Mouse (Mus musculus) urinary bladder, postnatal 14 days (tissue): ENCODE results near the gene Hivep1.

Experiments
- DNase-seq: peaks from one replicate; pipeline ENCODE4 v3.0.0; 2021; ENCODE audit warnings: low spot score

Hivep1 gene

GRCm38 (mm10) chr13:42113601-42114000 lies 61.8 kb downstream of the Hivep1 start:
- DNase-seq: no peak

DNA sequence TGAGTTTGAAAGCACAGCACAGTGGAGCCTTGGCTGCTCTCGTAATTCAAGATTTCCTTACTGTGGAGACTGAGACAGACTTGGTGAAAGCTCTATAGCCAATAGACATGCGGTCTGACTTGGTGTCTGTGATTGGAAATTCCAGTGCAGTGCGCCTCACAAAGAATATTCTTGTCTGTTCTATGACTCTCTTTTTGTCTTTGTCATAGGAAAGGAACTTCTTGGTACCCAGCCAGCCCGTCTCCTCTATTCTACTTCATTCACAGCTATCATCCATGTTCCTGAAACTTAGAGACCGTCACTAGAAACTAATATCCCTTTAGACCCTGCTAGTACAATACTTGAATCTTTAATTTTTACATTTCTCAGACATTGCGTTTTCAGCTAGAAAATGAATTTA lies 64.5 kb downstream of the Hivep1 start:
- DNase-seq: no peak

- DNase-seq: no peak
These were observed 67.2 kb downstream of the Hivep1 start for GRCm38 (mm10) chr13:42119062-42119461.

GRCm38 (mm10) chr13:42121106-42121776 lies 69.4 kb downstream of the Hivep1 start:
- no peak for DNase-seq

- no peak for DNase-seq
These were observed 70.2 kb downstream of the Hivep1 start for GRCm38 (mm10) chr13:42121777-42122682.

DNA sequence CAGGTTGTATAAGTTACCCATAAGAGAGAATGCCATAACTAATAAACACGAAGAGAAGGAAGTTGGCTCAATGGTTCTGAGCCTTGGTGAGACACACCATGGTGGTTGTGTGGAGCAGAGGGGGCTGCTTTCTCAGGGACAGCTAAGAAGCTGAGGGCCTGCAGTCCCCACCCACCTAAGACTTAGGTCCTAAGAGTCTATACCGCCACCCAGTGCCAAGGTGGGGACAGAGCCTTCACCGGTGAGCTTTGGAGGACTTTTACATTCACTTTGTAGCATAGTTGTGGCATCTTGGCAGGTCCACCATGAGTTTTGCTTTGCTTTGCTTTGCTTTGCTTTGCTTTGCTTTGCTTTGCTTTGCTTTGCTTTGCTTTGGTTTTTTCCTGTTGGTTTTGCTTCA lies 92.8 kb downstream of the Hivep1 start:
- no peak for DNase-seq

DNA sequence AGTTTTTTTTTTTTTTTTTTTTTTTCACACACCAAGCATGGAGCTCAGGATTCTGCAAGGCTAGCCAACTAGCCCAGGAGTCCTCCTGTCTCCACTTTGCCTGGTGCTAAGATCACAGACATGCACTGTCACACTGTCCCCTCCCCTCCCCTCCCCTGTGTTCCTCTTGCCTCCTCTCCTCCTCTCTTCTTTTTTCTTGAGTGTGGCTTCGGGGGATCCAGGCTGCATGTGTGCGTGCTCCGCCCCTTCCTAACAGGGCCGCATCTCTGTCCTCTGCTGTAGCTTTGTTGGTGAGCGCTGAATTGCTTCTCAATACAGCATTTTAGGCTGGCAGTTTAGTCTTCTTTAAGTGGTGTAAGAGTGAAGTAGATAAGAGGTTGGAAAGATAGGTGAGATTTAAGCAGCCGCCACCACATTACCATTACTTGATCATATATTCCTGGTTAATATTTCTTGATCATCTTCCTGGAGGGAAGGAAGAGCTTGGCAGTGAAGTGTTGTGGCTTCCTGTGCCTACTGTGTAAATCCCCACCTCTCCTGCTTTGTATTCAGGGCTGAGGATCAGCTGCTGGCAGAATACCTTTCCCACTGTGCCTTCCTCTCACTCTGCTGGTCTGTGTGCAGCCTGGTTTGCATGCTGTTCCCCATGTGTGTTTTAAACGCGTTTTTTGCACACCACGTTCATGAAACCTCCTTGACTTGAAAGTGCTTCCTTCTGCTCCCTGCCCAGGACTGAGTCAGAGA lies 97.7 kb downstream of the Hivep1 start:
- DNase-seq: no peak

- no peak for DNase-seq
These were observed 98.2 kb downstream of the Hivep1 start for GRCm38 (mm10) chr13:42150072-42150450.

GRCm38 (mm10) chr13:42150462-42151127 lies 98.8 kb downstream of the Hivep1 start:
- DNase-seq: no peak

DNA sequence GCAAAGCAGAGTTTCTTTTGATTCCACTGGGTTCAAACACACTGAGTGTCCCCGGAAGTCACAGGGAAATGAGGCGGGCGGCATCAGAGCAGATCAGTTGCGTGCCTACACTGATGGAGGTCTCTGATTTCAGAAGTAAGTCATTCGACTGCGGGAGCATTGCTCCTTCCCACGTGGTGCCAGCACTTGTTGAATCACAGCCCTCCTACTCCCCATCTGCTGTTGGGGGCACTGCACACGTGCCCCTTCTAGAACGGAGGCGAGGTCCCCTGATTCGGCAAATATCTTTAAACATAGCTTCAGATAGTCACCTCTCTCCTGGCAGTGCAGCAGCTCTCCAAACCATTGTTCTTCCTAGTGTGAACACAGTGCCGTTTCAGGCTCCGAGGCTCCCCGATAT lies 106.4 kb downstream of the Hivep1 start:
- DNase-seq: no peak

- DNase-seq: no peak
These were observed 107.8 kb downstream of the Hivep1 start for GRCm38 (mm10) chr13:42159416-42160185.

GRCm38 (mm10) chr13:42170802-42171201 lies 119.0 kb downstream of the Hivep1 start:
- no peak for DNase-seq

- DNase-seq: peak; percentile 33
These were observed 123.1 kb downstream of the Hivep1 start for GRCm38 (mm10) chr13:42174827-42175420.

- DNase-seq: no peak
These were observed 130.8 kb downstream of the Hivep1 start for GRCm38 (mm10) chr13:42182635-42183034.

DNA sequence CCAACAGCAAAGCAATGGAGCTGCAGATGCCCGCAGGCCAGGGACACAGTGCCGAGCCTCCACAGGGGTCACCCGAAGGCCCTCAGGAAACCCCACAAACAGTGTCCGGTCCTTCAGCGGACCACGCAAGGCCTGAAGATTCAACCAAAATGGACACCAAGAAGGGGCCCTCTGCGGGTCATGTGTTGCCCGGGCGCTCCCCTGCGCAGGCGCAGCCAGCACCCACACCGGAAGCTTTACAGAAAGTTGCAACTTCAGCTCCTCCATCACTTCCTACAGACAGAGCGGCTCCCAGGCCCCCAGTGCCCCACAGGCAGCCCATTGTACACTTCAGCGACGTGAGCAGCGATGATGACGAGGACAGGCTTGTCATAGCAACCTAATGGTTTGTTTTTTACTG lies 132.3 kb downstream of the Hivep1 start:
- DNase-seq: no peak

DNA sequence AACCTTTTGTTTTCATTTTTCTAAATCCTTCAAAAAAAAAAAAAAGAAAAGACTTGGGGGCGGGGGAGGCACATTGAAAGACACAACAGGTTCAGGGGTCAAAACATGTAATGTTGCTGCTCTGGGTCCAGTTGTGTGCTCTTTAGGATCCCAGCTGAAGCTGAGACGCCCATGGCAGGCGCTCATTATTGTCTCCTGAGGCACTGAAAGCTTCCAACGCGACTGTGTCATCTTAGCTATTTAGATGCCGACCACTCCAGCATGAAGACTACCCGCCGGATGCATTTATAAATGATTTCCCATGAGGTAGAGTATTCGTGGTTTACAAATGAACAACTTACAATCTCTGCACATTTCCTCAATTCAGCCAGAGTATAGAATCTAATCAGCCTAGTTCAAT lies 141.2 kb downstream of the Hivep1 start:
- no peak for DNase-seq

DNA sequence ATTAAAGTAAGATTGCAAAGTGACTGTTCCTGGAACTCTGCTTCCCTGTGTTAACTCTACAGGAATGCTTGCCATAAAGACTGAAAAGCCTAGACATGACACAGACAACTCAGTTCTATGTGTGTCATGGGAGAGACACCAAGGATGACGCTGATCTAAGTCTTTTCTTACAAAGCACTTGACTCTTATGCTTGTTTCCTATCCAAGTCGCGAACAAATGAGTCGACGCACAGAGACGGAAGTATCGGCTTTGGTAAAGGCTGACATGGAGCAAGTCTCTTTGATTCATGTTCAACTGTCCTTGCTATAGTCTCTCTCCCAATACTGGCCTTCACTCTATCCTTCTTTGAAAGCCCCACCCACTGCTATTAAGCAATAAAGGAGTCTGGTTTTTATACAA lies 143.8 kb downstream of the Hivep1 start:
- DNase-seq: no peak

- no peak for DNase-seq
These were observed 145.8 kb downstream of the Hivep1 start for GRCm38 (mm10) chr13:42197656-42198055.

DNA sequence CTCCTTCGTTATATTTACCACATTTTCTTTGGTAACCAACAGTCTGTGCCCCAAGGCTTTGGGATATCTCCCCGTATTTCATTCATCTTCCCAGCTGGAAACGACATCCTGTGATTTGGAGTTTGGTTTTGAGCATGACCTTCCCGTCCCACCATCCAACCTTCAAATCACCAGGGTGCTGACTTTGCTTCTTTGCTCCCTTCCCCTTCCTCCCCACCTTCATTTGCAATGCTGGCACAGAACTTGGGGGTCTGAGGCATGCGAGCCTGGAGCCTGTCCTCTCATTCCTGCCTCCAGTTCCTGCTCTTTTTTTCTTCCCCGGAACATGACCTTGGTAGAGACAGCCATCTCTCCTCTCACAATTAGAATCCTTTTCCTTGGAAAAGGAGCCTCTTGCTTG lies 161.7 kb downstream of the Hivep1 start:
- no peak for DNase-seq

DNA sequence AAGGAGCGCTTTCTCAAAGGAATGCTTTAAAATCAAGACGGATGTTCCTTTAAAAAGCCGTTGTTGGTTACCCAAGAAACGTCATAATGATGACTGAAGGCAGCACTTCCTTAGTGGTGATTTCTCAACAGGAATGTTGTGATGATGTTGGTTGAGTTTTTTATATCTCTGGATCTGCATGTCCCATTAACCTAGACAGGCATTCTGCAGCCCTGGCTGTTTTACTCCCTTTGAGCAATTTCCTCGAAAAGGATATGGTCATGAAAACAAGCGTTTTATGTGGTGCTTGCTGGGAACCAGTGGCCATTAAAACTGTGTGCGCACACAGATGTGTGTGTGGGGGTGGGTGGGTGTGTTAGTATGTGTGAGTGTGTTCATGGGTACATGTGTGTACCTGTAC lies 170.6 kb downstream of the Hivep1 start:
- no peak for DNase-seq

DNA sequence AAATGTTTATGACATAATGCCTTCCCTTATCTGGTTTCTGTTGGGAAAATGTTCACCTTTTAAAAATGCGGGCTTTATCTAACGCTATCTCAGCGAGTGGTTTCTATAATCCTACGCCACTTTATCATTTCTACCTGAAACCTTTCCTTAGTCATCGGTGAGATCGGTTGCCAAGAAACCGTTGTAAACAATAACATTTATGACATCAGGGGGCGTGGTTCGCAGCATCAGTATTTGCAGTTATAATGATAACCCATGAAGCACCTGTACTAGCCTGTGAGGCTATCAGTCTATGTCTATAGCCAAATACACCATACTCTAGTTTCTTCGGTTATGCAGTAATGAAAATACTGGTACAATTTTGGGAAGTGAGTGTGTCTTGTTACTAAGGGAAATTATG lies 177.0 kb downstream of the Hivep1 start:
- no peak for DNase-seq
